Mouse (Mus musculus) gastrocnemius, postnatal 4 days (tissue): ENCODE results near the gene Foxd3. TPM values are rescaled to one million over a fixed set of nuclear protein-coding genes. Genes with fewer than 3 reads are reported as not detected.
"Not testable (repeated sequence)": the region's sequence is repeated elsewhere in the genome, so short reads cannot be mapped to it uniquely, and the experiment has no call there.

Experiments used
- DNase-seq, 2 experiments: peaks; one replicate each; pipeline ENCODE4 v3.0.0; 2021 to 2022; ENCODE audit warnings: low spot score in 2 of 2, mixed read lengths in 2 of 2
- long read RNA-seq, 2 experiments: library from polyadenylated mRNA; stranded (forward); transcript quantifications; one replicate each; pipeline ENCODE4 v2.0.0; 2021
- total RNA-seq, 2 experiments: library from RNA; stranded (reverse); gene quantifications; 2 replicates each; pipeline ENCODE4 v1.2.3; 2021

Gene Foxd3
- total RNA-seq = 10 to 100 TPM in 1 of 2 experiments, 1 to 10 TPM in 1; 9.9 to 11.5 TPM
- long read RNA-seq, experiment 1, transcript Foxd3-201 (1 exons, 2,324 nt) = major isoform, 15 of 15 reads
- long read RNA-seq, experiment 1, partial matches to known transcripts = 0 of 15 reads
- long read RNA-seq, experiment 1, other reads (novel, unspliced or antisense) = 0 of 15 reads
- long read RNA-seq, experiment 2, transcript Foxd3-201 (1 exons, 2,324 nt) = major isoform, 15 of 15 reads
- long read RNA-seq, experiment 2, partial matches to known transcripts = 0 of 15 reads
- long read RNA-seq, experiment 2, other reads (novel, unspliced or antisense) = 0 of 15 reads

DNA sequence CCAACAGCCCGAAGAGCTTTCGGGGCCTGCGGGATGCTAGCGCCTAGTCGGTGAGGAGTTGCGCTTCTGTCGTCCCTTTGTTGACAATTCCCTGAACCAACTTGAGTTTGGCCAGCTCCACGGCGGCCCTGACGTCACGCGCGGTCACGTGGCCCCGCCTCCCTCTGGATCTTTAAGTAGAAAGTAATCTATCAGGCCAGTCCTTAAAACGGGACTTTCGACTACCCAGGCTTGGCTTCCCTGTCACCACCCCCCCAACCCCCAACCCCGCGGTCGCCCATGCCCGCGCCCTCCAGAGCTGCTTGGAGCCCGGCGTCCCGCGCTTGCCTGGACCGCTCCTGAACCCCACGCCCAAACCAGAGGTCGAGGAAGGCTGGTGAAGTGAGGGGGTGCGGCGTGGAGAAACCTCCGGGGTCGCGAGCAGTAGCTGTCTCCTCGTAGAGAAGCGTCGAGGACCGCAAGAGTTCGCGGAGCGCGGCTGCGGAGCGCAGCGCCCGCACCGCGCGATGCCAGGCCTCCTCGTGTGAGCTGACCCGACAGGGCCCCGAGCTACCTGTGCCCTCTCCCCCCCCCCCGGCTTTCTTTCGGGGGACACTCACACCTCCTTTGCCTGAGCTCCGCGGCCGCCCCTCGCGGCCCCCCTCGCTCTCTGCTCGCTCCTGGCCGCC is at the start of gene Foxd3:
Foxd3 (plus strand) TSS at position 363 of the 668 bp plus-strand sequence.
- DNase-seq = no peak

DNA sequence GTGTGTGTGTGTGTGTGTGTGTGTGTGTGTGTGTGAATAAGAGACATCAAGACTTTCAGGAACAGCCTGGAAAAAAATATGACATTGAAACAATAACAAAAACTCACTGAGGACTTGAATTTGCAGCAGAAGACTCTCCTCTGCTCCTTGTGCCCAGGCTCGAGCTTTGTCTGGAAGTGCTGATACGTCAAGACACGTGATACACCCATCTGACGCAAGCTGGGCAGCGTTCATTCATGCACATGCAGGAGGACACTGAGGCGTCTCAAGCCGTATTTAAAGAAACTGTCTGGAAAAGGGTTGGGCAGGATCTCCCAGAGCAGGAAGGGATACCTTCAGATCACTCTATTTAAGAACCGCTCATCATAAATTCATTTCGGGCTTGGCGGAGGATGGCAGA is 43.9 kb upstream of the Foxd3 start:
- DNase-seq = no peak

DNA sequence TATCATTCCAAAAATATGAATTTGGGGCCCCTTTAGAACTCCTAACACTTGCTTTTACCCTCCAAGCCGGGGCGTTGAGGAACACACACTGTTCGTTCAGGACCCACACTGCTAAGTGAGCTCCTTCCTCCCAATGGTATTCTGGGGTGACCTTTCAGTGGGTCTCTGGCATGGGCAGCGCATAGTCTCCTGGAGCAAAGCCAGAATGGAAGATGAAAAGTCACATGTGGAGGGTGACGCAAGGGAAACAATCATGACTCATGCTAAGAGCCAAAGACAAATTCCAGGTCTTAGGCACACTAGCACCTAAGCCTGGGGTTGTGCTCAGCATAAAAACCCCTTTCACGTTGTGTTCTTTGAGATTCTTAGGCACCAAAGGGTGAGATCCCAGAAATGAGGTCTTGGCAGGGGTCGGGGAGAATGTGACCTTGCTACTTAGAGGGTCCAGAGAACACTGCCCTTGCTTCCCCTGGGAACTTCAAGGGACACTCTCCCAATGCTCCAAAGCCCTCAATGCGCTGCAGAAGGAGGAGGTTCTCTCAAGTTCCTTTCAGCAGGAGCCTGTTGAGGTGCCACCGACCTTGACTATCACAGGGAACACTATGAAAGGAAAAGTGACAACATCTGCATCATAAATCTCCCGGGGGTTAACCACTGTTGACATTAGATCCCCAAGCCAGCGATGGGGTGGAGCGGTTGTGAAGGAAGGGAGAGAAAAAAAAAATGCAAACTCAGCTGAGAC is 43.3 kb upstream of the Foxd3 start:
- DNase-seq = no peak

DNA sequence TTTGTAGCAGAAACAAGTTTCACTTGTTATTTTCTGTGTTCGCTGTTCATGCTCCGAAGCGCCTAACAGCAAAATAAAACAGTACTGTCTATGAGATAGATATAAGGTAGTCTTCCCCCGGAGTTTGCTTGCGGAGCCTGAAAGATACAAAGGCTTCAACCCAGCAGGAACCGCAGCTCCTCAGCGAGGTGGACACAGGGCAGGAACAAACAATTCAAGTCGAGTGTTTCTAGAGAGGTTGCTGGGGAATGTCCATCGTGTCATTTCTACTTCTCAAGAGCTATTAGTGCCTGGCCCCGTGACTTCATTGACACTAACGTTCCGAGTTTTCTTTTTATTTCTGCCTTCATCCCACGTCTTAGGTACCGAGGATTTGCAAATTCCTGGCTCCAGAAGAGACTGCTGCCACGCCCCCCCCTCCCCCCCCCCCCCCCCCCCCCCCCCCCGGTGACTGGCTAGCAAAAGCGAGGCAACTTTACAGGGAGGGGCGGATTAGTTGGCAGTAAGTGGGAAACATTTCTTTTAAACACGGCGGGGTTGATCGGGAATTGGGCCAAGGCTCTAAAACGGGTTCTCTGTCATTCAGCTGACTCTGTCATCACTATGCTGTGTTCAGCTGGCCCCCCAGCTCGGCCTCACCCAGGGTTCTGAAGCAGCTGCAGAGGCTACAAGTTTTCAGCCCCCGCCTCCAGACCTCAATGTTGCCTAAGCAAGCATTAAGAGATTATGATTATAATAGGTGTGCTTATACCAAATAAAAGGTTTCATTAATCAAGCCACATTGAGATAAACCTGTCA is 29.9 kb upstream of the Foxd3 start:
- DNase-seq = peak in 1 of 2 experiments; percentile 46

DNA sequence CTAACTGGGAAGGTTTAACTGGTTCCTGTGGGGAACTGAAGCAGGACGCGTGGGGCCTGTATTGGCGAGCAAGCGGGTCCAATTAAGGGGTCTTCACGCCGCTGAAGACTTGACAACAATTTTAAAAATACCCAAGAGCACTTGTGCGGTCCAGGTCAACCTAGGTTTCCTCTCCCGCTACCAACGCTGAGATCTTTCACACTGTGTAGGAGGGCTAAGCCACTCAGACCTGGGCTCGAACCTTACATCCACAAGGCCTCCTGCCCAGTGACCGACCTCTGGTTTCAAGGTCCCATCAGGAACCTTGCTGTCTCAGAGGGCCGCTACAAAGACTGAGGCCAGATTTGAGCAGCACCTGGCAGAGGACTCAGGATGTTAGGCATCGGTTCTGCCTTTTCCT is 29.0 kb upstream of the Foxd3 start:
- no peak for DNase-seq

DNA sequence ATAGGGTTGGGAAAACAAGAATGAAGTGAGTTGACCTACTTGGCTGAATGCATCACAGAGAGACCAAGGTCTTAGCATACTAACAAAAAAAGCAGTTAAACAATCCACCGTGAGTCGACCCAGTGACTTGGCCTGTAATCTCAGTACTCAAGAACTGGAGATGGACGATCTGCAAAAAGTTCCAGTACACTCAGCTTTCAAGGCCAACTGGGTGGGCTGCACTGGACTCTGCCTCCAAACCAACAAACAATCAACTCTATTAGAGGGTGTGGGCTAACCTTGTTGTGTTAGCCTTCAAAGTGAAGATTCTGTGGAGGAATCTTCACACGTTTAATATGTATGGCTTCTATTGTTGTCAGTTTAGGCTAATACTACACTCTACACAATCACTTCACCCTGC is 20.1 kb upstream of the Foxd3 start:
- no peak for DNase-seq

DNA sequence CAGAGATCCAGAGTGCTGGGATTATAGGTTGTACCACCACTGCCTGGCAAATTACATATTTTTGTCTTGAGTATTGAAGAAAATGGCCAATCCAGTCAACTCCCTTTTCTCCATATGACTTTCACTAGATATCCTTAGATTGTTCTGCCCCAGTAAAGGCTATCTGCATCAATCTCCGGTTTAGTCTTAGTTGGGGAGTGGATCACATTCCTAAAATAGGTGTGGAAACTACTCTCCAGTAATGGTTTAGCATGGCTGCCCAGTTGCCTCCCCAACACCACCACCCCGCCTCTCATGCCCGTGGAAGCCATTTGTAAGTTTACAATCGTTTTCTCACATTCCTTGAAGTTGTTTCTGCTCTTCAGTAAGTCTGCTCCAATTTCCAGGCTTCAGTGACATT is 19.4 kb upstream of the Foxd3 start:
- DNase-seq = no peak

DNA sequence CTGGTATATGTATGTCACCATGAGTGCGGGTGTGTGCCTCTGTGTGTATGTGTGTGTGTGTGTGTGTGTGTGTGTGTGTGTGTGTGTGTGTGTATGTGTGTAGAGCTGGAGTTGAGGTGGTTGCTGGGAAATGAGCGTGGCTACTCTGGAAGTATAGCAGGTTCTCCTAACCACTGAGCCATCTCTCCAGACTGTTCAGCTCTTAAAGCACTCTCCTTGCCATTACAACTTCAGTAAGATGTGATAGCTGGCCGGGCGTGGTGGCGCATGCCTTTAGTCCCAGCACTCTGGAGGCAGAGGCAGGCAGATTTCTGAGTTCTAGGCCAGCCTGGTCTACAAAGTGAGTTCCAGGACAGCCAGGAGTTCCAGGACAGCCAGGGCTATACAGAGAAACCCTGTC is 15.5 kb upstream of the Foxd3 start:
- DNase-seq = not testable (repeated sequence)

DNA sequence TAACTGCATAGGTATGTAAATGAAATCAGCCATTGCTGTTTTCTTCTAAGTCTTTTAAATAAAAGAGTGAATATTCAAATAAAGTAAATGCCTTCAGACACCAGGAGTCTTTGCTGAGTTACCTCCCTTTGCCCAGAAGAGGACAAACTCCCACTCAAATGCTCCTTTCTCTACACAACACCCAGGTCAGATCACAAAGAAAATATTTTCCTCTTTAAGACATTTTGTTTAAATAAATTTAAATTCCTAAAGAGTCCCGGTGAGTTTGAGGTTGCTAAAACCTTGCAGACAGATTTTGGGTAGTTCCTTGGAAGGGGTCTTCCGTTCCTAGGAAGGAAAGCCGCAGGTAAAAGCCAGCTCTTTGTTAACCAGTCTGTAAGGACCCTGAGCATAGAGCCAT is 14.2 kb upstream of the Foxd3 start:
- DNase-seq = no peak

DNA sequence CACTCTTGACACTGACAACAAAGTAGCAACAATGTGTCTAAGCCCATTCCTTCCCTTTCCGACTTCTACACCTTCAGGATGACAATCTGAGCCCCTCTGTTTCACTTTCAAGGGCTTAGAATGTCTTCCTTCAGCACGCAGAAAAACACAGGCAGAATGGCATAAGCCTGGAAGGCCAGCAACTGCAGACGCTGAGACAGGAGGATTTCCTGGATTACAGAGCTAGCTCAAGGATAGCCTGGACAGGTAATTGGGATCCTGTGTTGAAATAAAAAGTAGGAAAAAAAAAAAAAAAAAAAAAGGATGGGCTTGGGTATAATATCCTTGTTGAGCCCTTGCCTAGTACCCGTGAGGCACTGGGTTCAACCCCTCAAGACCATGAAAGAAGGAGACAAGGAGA is 10.5 kb upstream of the Foxd3 start:
- no peak for DNase-seq

DNA sequence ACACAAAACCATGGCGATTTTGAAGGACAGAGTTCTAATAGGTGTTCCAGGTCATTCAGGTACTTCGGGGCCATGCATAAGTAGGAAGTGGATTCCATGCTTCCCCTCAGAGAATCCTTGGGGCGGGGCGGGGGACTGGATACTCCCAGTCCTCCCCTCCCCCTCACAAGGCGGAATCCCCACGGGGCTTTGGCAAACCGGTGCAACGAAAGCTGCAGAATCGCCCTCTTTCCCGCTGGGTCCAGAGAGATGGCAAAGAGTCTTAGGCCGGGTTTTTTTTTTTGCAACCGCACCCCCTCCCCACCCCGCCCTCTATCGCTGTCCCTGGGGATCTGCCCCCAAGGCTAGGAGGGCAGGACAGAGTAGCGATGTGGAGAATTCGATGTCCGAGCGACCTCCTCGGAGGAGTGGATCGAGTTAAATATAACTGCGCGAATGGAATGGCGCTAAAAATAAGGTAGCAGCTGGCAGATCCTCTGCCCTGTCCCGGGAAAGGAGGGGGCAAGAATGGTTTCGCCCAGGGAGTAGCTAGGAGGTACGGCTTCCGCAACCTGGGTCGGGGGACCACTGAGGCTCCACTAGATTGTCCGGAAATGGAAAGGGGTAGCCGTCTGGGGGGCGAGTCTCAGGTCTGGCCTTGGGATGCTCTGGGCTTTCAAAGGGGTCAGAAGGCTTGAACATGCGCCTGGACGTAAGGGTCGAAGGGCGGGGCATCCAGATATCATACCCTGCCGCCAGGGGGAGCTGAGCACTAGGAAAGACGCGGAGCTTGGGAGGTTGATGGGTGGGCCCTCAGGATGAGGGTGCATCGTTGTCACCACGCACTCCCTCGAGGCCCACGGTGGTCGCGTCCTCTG is 5.8 kb upstream of the Foxd3 start:
- peak in 1 of 2 experiments; percentile 33 for DNase-seq

DNA sequence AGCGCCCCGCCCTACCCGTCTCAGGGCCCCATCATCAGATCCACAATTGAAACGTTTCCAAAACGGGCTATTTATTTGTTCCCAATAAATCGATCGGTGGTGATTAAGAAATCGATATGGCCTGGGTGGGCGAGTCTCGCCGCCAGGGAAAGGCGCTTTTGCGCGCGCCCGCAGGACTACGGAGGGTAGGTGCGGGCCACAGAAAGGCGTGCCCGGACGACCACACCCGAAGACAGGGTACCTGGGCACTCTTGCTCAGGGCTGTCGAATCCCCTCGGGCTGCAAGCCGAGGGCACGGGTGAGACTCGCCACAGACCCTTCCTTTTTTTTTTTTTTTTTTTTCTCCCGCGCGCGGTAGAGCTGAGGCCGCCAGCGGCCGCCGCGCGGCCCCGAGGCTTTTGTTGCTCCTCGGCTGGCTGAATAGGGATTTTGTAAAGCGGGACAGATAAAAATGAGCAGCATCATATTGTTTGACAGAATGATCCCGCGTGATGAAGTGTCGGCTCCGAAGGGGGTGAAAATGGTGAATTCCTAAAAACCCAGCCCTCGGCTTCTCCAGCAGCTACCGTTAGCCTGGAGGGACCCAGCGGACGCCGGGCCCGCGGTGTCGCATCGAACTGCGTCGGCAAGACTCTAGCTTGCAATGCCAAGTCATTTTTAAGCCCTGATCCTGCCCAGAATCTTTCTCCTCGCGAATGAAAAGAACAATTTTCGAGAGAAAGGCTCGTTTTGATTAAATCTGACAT is 5.0 kb upstream of the Foxd3 start:
- DNase-seq = peak in 1 of 2 experiments; percentile 29

DNA sequence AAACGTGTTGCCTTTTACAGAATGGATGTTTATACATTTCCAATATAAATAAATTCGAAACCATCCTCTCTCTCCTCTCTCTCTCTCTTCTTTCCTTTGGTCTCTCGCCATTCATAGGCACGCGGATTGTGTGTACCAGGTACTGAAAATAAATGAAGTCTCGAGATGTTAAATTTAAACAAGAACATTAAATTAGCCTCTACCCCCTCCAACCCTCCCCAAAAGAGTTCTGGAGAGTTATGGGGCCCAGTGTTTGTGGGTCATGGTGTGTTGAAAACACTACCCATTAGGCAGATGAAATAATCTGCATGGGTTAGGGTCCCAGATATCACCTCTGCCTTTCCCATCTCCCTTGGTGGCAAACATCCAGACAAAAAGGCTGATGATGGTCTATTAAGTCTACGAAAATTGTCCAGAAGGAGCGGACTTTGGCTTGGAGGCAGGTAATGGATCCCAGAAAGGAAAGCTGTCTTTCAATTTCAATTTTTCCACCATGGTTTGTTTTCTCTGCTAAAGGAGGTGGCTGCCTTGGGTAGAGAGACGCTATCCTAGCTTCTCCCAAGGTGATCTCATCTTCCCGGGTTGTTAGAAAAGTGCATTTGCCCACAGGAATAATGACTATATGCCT is 4.2 kb upstream of the Foxd3 start:
- no peak for DNase-seq

DNA sequence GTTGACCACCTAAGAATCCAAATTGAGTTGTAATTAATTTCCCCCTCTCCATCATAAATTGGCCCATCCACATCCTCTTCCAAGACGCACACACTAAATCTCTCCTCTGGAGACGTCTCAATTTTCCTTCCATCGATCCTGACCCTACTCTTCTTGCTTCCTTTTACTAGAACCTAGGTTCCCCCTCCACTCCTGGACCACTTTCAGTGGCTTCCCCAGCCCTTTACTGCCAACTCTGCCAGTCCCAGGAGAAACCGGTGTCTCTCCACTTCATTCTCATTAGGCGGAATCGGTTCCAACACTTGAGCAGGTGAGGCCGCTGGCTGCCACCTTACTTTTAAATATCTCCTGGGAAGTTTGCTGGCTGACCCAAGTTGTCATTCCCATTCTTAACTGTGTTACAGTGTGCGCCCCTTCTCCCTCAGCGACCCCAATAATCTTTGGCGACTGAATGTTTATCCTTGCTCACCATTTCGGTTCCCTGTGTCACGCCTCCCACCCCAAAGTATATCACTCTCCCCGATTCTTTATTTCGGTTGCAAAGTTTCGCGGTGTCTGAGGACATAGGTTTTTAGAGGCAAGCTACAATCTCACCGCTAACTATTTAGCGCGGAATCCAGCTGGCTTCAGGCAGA is 3.4 kb upstream of the Foxd3 start:
- DNase-seq = no peak

DNA sequence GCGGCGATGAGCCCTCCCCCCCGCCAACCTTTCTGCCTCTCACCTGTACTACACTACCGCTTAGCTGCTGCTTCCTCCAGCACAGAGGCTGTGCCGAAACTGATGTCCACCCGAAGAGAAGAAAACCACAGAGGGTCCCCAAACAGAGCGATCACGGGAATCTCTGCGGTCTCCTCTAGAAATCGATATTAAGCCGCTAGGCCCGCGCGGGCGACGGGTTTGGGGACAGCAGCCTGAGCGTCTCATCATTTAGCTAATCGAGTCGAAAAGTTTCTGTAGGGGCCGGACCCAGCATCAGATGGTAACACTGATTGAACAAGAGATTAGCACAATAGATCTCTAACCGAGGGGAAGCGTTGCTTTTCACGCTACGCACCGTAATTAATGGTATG is 2.9 kb upstream of the Foxd3 start:
- DNase-seq = no peak

DNA sequence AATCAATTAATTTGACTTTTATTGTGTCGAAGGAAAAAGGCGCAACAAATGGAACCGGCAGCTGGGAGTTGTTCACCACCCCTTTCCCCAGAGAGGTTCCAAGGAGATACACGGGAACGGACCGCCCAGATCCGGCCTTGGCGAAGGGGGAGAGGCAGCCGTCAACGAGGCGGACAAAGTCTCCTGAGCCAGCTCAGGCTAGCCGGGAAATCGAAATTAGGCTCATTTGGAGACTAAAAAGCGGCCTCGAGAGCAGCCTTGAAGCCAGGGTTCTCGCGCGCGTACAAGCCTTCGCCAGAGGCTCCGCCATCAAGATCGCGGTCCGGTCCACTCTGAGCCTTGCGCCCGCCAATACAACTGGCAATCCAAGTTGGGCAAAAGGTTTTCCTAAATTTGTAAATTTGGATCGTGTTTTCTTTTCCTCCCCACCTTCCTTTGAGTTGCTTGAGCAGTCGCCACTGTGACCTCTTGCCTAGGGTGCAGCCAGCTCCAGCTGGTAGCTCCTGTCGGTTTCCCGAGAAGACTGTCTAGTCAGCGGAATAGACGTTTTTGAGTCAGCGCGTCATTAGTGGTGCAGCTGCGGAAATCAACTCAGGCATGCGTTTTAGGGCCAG is 2.4 kb upstream of the Foxd3 start:
- no peak for DNase-seq

DNA sequence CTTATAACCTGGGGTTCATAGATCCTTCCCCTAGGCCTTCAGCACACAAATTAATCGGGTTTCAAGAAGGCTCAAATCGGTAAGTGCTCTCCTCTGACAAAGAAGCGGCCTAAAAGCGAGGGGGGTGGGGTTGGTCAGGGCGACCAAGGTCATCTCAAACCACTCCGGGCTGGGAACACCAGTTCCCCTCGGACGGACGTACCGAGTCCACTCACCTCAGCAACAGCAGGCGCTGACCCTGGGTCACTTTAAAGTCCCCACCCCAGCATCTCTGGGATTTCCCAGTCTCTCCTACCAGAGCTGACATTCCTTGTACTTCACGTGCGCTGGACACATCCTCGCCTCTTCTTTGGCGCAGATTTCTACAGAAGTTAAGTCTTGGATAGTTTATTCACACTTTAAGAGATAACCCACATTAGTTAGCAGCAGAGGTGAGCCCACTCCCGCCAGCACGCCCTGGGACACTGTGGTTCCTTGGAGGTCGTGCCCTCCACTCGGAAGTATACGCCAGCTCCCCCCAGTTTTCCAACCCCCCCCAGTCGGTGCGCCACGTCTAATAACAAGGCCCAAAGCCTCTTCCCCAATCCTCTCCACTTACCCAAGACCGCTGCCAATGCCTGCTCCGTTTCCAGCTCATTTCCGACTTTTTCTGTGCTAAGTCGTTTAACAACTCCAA is 1.3 kb upstream of the Foxd3 start:
- no peak for DNase-seq
